Mouse (Mus musculus) B cell, adult 62 days (primary cell): Measurements from ENCODE around the gene Zfp383. TPM values are rescaled to one million over a fixed set of nuclear protein-coding genes. Genes with fewer than 3 reads are reported as not detected.

Source experiments
- total RNA-seq: library from RNA; stranded (reverse); gene quantifications from 4 replicates; pipeline ENCODE4 v1.2.4, GENCODE M21; 2023

Zfp383 gene
- total RNA-seq, result 2.9 to 5.3 TPM (median 4.5 TPM) in 4 replicates

DNA sequence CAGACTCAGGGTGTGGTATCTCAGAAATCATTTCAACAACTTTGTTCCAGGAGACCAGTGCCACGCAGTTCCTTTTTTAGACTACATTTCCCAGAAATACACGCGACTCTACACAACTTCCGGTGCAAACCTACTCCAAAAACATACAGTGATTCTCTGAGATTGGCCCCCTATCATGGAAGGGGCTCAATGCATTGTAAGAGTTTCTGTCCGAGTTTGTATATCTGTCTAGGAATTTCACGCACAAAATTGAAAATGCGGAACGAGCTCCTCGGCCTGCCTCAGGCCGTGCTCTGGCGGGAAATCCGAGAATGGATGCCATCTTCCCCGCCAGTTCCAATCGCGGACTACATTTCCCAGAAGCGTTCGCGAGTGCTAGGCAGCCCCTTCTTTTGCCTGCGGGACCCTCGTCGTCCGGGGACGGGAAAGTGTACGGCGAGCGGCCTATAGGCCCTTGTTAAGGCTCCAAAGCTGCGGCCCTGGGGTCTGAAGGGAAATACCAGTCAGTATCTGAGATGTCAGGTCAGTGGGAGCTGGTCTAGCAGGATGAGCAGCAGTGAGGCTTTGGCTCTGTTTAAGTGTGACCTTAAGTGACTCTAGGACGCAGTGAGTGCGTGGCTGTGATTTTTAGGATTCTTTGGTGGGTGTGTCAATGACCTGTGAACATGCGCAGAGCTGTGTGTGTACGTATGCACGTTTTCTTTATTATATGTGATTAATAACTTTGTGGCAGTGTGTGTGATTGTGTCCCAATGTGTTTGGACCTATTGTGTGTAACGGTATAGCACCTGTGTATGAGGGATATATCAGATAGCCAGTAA is at the start of gene Zfp383:
TSS of gene Zfp383 (plus strand) at position 94 of the 821 bp plus-strand sequence.

DNA sequence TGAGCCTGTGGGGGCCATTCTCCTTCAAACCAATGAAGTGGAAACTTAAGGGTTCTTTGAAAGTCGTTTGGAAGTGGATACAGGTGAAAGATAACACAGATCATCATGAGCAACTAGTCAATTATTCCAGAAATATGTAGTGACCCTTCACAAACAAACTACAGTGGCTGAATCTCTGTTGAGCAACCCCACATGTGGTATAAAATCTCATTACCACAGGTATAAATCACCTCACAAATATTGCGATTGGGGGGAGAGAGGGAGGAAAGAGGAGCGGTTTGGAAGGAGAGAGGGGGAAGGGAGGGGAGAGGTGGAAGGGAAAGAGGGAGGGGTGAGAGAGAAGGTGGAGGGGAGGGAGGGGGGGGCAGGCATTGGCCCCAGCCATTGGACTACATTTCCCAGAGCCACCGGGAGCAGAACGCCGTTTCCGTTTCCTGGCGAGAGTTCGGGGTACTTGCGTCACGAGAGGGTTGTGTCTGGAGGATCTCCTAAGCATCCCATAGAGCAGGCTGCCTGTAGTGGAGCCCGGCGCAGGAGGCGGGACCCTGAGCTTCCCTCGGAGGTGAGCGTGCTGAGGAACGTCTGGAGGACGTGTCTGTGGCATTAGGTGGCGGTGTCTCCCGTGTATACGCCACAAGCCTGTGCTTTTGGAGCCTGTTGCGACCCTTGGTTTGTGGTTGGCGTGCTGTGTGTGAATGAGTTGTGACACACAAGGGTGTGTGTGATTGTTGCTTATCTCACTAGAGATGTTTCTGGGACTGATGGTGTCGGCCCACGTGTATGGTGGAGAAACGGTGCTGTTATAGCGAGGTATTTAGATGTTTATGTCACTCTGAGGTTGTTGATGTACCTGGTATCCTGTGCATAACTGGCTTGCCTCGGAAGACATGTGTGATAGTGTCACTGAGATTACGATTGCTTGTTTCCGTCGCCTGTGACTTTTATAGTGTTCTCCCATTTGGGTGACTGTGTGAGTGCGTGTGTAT is 48.2 kb upstream of the Zfp383 start, which contains the start of gene Zfp420:
TSS of gene Zfp420 (plus strand) at position 448 of the 986 bp plus-strand sequence.

DNA sequence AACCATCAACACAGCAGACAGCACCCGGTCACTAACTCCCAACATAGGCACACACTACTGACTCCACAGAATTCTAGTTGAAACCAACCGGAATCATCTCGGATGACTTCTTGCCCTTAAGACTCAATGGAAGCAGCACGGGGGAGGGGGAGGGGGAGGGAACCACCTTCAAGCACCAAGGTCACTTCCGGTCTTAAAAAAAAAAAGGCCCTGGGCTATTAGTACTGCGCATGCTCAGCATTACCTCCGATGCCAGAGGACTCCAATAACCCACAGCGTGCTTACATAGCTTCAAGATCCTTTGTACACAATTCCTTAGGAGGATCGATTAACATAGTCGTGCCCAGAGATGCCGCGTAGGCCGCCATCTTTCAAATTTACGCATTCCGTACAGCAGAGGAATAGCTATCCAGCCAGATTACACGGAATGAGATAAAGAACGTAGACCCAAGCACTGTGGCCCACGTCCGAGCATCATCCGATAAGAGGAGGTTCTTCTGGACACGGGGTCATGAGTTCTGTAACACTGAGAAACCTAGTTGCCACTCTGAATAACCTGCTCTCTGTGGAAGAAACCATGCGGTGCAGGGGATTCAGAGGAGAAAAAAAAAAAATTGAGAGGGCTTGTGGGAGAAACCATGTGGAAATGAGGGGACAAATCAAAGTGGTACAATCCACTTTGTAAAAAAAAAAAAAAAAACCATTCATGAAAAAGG is 1.9 kb upstream of the Zfp383 start, which contains the start of gene Zfp27:
TSS of gene Zfp27 (minus strand) at position 607 of the 716 bp plus-strand sequence.

DNA sequence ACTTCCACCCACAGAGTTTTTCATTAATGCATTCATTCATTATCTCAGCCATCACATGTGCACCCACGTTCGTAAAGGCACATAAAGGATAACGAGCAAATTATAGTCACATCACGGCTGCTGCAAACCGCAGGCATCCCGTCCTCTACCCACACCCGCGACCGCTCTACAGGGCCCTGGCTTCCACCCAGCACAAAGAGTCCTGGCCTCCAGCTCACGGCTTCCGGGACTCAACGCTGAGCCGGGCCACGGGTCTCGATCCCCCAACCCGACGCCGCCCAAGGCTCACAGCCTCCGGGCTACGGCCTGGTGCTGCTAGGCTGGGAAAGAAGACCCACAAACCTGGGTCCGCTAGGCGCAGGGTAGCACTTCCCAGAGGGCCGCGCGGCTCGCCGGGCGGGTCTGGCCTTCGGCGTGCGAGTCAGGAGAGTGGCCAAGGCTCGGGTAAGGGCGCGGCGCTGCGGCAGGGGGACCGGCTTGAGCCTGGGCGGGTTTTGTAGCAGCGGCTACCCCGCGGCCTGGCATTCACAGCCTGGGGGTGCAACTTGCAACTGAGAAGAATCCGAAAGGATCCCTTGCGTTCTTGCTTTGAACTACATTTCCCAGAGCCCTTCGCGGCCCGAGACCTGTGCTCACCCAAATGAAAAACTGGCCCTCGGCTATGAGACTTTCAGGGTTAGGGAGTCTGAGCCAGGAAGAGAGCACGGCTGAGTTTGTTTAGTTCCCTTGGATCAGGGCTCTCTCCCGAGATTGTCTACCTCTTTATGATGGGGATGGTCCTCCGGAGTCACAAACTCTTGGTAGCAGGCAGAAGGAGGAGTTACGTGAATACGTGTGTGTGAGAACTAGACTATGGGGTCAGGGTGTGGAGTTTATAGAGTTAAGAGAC is 45.7 kb downstream of the Zfp383 start, which contains the start of gene Zfp74:
TSS of gene Zfp74 (minus strand) at position 577 of the 889 bp plus-strand sequence.

Other genes starting within 250 kb of the Zfp383 start
- 0.39 TPM in 1 of 4 replicates, not detected in the others for gene Catsperg2, start 181.2 kb upstream of the Zfp383 start, total RNA-seq
- 16.7 to 19.0 TPM (median 18.4 TPM) in 4 replicates for gene Zfp84, start 139.7 kb upstream of the Zfp383 start, total RNA-seq
- gene Zfp30, start 124.2 kb upstream of the Zfp383 start, total RNA-seq, result 0.49 to 0.76 TPM (median 0.56 TPM) in 4 replicates
- 9.1 to 11.9 TPM (median 10.4 TPM) in 4 replicates for gene Zfp790, start 92.1 kb upstream of the Zfp383 start, total RNA-seq
- gene Zfp940, start 54.6 kb upstream of the Zfp383 start, total RNA-seq, result 3.8 to 4.8 TPM (median 4.7 TPM) in 4 replicates
- 11.6 to 16.9 TPM (median 15.0 TPM) in 4 replicates for gene Zfp420, start 48.2 kb upstream of the Zfp383 start, total RNA-seq
- gene Zfp27, start 1.7 kb upstream of the Zfp383 start, total RNA-seq, result 7.7 to 11.1 TPM (median 10.1 TPM) in 4 replicates
- 8.1 to 11.9 TPM (median 10.2 TPM) in 4 replicates for gene Zfp74, start 45.9 kb downstream of the Zfp383 start, total RNA-seq
- gene Zfp568, start 75.7 kb downstream of the Zfp383 start, total RNA-seq, result 21.7 to 29.4 TPM (median 24.5 TPM) in 4 replicates
- gene Zfp14, start 143.2 kb downstream of the Zfp383 start, total RNA-seq, result 2.8 to 4.2 TPM (median 2.9 TPM) in 4 replicates
- 2.3 to 4.9 TPM (median 4.0 TPM) in 4 replicates for gene Zfp82, start 164.7 kb downstream of the Zfp383 start, total RNA-seq
- gene Gm26920, start 182.2 kb downstream of the Zfp383 start, total RNA-seq, result 1.4 TPM in 1 of 4 replicates, not detected in the others
- gene Zfp566, start 182.3 kb downstream of the Zfp383 start, total RNA-seq, result 3.4 to 7.1 TPM (median 5.3 TPM) in 4 replicates
- gene Zfp260, start 186.6 kb downstream of the Zfp383 start, total RNA-seq, result 21.4 to 32.3 TPM (median 22.1 TPM) in 4 replicates
- gene Zfp382, start 213.7 kb downstream of the Zfp383 start, total RNA-seq, result 11.9 to 15.5 TPM (median 15.2 TPM) in 4 replicates